Comparison of ENCODE assay signal across 8 mouse cellular contexts in the genomic region with DNA sequence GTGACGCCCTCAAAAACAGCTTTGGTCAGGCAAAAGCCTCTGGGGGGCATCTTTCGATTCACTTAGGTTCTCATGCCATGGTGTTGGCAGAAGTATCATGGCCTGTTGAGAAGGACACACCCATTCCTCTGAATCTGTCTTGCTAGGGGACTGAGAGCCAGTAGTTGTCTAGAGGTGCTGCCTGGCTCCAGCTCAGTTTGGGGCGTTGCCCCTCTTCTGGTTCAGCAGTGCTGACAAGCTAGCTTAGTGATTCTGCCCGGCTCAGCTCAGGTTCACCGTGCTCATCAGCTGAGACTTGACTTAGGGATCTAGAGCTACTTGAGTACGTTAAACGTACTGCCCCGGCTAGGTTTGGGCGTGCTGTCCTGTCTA. TPM values are rescaled to one million over a fixed set of nuclear protein-coding genes. Genes with fewer than 3 reads are reported as not detected.
DNase-seq lines count a peak whose midpoint lies in the region; ATAC-seq and TF ChIP-seq lines count a peak whose summit lies in the region.

No protein-coding gene starts in this region.

- DNase-seq in lung, adult 2 months, result no peak
- DNase-seq in lung, adult 18-20 months, result no peak
- DNase-seq in gastrocnemius, postnatal 25 days, result no peak
- DNase-seq in cerebellum, postnatal 36 days, result no peak

- H3K9me3 ChIP-seq in embryonic facial prominence, embryonic 15.5 days (replicated peaks), result no peaks in the 10 kb centered on the region
- no peaks in the 10 kb centered on the region for H3K9me3 ChIP-seq in limb, embryonic 12.5 days
- no peaks in the 10 kb centered on the region for H3K9me3 ChIP-seq in neural tube, embryonic 14.5 days (ENCODE audit: control insufficient read depth, low read length)

- ATAC-seq in embryonic facial prominence, embryonic 15.5 days (ENCODE audit: insufficient number of reproducible peaks, low FRiP score, low TSS enrichment, low read depth), result peak; percentile 17; the same call in 1 of the 2 replicates
- ATAC-seq in limb, embryonic 12.5 days (ENCODE audit: insufficient number of reproducible peaks, insufficient read depth, low FRiP score, low TSS enrichment, low read depth), result no peak
- ATAC-seq in neural tube, embryonic 14.5 days (ENCODE audit: low read depth), result no peak
- ATAC-seq in cerebellum, adult (ENCODE audit: insufficient number of reproducible peaks, low FRiP score, low TSS enrichment), result no peak

- H3K4me2 ChIP-seq in embryonic facial prominence, embryonic 15.5 days (replicated peaks), result peak overlapping the region; percentile 98
- H3K4me2 ChIP-seq in limb, embryonic 12.5 days, result peak overlapping the region; percentile 93
- H3K4me2 ChIP-seq in neural tube, embryonic 14.5 days (ENCODE audit: low read depth, low read length), result peak overlapping the region; percentile 97

- H3K36me3 ChIP-seq in embryonic facial prominence, embryonic 15.5 days, result no peaks in the 10 kb centered on the region
- no peaks in the 10 kb centered on the region for H3K36me3 ChIP-seq in limb, embryonic 12.5 days
- H3K36me3 ChIP-seq in neural tube, embryonic 14.5 days (ENCODE audit: control insufficient read depth, insufficient read depth, low read length), result no peaks in the 10 kb centered on the region

- H3K4me1 ChIP-seq in lung, adult 2 months (ENCODE audit: control insufficient read depth, insufficient read depth, low read length), result peaks cover 4% of the 10 kb centered on the region
- H3K4me1 ChIP-seq in embryonic facial prominence, embryonic 15.5 days, result no peaks in the 10 kb centered on the region
- H3K4me1 ChIP-seq in limb, embryonic 12.5 days (replicated peaks), result peaks cover 11% of the 10 kb centered on the region
- no peaks in the 10 kb centered on the region for H3K4me1 ChIP-seq in neural tube, embryonic 14.5 days (ENCODE audit: control insufficient read depth, insufficient read depth, low read length)

- peak overlapping the region; percentile 72 for H3K4me3 ChIP-seq in lung, adult 2 months (replicated peaks; ENCODE audit: extremely low read depth, low read depth, low read length)
- peak overlapping the region; percentile 63 for H3K4me3 ChIP-seq in embryonic facial prominence, embryonic 15.5 days (replicated peaks)
- H3K4me3 ChIP-seq in limb, embryonic 12.5 days (replicated peaks), result peak overlapping the region; percentile 61
- H3K4me3 ChIP-seq in neural tube, embryonic 14.5 days (ENCODE audit: low read depth, low read length), result peak overlapping the region; percentile 51; the same call in 1 of the 2 replicates

- peak; percentile 49; the same call in 1 of the 2 replicates for TF ChIP-seq POLR2A in lung, adult 2 months (IDR thresholded peaks at IDR 0.05; ENCODE audit: borderline replicate concordance, extremely low read depth, low read depth, low read length)

- no peak overlapping the region for H3K9ac ChIP-seq in embryonic facial prominence, embryonic 15.5 days
- H3K9ac ChIP-seq in limb, embryonic 12.5 days (replicated peaks), result peak overlapping the region; percentile 63; the same call in 1 of the 2 replicates
- no peak overlapping the region for H3K9ac ChIP-seq in neural tube, embryonic 14.5 days (replicated peaks; ENCODE audit: low read depth, low read length)

- 22% methylated on average over 9 of the region's 9 CpGs for WGBS in lung, adult 2 months
- WGBS in embryonic facial prominence, embryonic 15.5 days, result 17% methylated on average over 9 of the region's 9 CpGs
- 20% methylated on average over 9 of the region's 9 CpGs for WGBS in limb, embryonic 12.5 days
- WGBS in neural tube, embryonic 14.5 days, result 23% methylated on average over 9 of the region's 9 CpGs

- 0 out of 2 replicates have a peak, but pooled peaks cover 2% of the 10 kb centered on the region for H3K27me3 ChIP-seq in embryonic facial prominence, embryonic 15.5 days
- peaks cover 30% of the 10 kb centered on the region for H3K27me3 ChIP-seq in limb, embryonic 12.5 days
- H3K27me3 ChIP-seq in neural tube, embryonic 14.5 days (ENCODE audit: control insufficient read depth, insufficient read depth, low read length), result peaks cover 10% of the 10 kb centered on the region; the same call in 1 of the 2 replicates

- TF ChIP-seq CTCF in lung, adult 2 months (IDR thresholded peaks at IDR 0.05; ENCODE audit: insufficient read depth, low read length), result no peak

- H3K27ac ChIP-seq in embryonic facial prominence, embryonic 15.5 days (replicated peaks), result peak overlapping the region; percentile 63; the same call in 1 of the 2 replicates
- H3K27ac ChIP-seq in limb, embryonic 12.5 days, result no peak overlapping the region
- H3K27ac ChIP-seq in neural tube, embryonic 14.5 days (ENCODE audit: low read depth, low read length), result no peak overlapping the region

RNA-seq across cellular contexts. Expression of gene Syk, which starts 0.5 kb away (rescaled TPM):
- 15.7 and 19.7 TPM in 2 replicates for polyA plus RNA-seq in lung, adult 2 months (2012; rRNA removed)
- 3.0 and 3.6 TPM in 2 replicates for polyA plus RNA-seq in embryonic facial prominence, embryonic 15.5 days (2015; fragmentation: Nextera tagmentation; extraction: Ambion mirVana)
- polyA plus RNA-seq in limb, embryonic 12.5 days (2016; fragmentation: Nextera tagmentation; extraction: Ambion mirVana), result 2.4 and 2.8 TPM in 2 replicates
- polyA plus RNA-seq in neural tube, embryonic 14.5 days (2014; fragmentation: Nextera tagmentation; extraction: Ambion mirVana), result 1.2 and 1.8 TPM in 2 replicates
- total RNA-seq in gastrocnemius, postnatal 25 days (2021), result 1 to 10 TPM; 2.8 to 3.0 TPM

RNA-seq across cellular contexts. Expression of gene Diras2, which starts 51.4 kb away (rescaled TPM):
- 4.0 and 4.3 TPM in 2 replicates for polyA plus RNA-seq in lung, adult 2 months (2012; rRNA removed)
- 0.47 and 0.71 TPM in 2 replicates for polyA plus RNA-seq in embryonic facial prominence, embryonic 15.5 days (2015; fragmentation: Nextera tagmentation; extraction: Ambion mirVana)
- 0.33 and 0.38 TPM in 2 replicates for polyA plus RNA-seq in limb, embryonic 12.5 days (2016; fragmentation: Nextera tagmentation; extraction: Ambion mirVana)
- 5.5 and 5.7 TPM in 2 replicates for polyA plus RNA-seq in neural tube, embryonic 14.5 days (2014; fragmentation: Nextera tagmentation; extraction: Ambion mirVana)
- total RNA-seq in gastrocnemius, postnatal 25 days (2021), result under 1 TPM in 1 of 2 experiments, not detected in 1; 0.08 TPM
